Mouse (Mus musculus) midbrain, postnatal 0 days (tissue): Measurements from ENCODE around the gene Kif28. TPM values are rescaled to one million over a fixed set of nuclear protein-coding genes. Genes with fewer than 3 reads are reported as not detected.

Experiments used
- ATAC-seq: fragments of 200-750 bp; cut with Nextera tagmentation; 2 replicates; pipeline ENCODE4 v1.8.0; 2017; ENCODE audit warnings: moderate number of reproducible peaks, mild to moderate bottlenecking, moderate TSS enrichment, moderate library complexity; ENCODE audit not compliant: low FRiP score
- DNase-seq: peaks from one replicate; pipeline ENCODE4 v3.0.0-alpha.2; 2015; ENCODE audit warnings: low spot score
- H3K27ac ChIP-seq: fragments of 300-500 bp; sonication (generic); 2 replicates; pipeline ENCODE4 v1.5.1; 2014; ENCODE audit warnings: low read depth, mild to moderate bottlenecking, low read length, mixed read lengths
- H3K27me3 ChIP-seq: fragments of 300-500 bp; sonication (generic); 2 replicates; pipeline ENCODE4 v1.6.1; 2014; ENCODE audit warnings: low read length, control low read depth, mixed read lengths; ENCODE audit not compliant: insufficient read depth
- H3K36me3 ChIP-seq: fragments of 300-500 bp; sonication (generic); 2 replicates; pipeline ENCODE4 v1.6.1; 2014; ENCODE audit warnings: low read length, control low read depth, mixed read lengths; ENCODE audit not compliant: insufficient read depth
- H3K4me1 ChIP-seq: fragments of 300-500 bp; sonication (generic); 2 replicates; pipeline ENCODE4 v1.6.1; 2014; ENCODE audit warnings: mild to moderate bottlenecking, control low read depth, antibody characterized with exemption, low read length, mixed read lengths; ENCODE audit not compliant: insufficient read depth
- H3K4me2 ChIP-seq: fragments of 300-500 bp; sonication (generic); 2 replicates; pipeline ENCODE4 v1.6.1; 2014; ENCODE audit warnings: low read depth, mild to moderate bottlenecking, low read length, mixed read lengths; ENCODE audit not compliant: poor library complexity, severe bottlenecking
- H3K4me3 ChIP-seq: fragments of 300-500 bp; sonication (generic); 2 replicates; pipeline ENCODE4 v1.5.1; 2014; ENCODE audit warnings: low read depth, mild to moderate bottlenecking, low read length, moderate library complexity
- H3K9ac ChIP-seq: fragments of 300-500 bp; sonication (generic); replicated peaks from 2 replicates; pipeline ENCODE4 v1.6.1; 2014; ENCODE audit warnings: mild to moderate bottlenecking, low read length, moderate library complexity, mixed read lengths; ENCODE audit not compliant: poor library complexity, severe bottlenecking
- H3K9me3 ChIP-seq: fragments of 300-500 bp; sonication (generic); 2 replicates; pipeline ENCODE4 v1.6.1; 2016; ENCODE audit warnings: low read length, control low read depth
- CTCF ChIP-seq: IDR thresholded peaks from 2 replicates; pipeline ENCODE4 v1.5.1; 2016; ENCODE audit warnings: antibody characterized with exemption, mild to moderate bottlenecking
- WGBS: fragments of 180-500 bp; shearing (Covaris S2); extraction: QIAGEN DNeasy Blood & Tissue Kit; methylation state at CpG from one replicate; pipeline ENCODE4 v1.1.7; 2014; 5-methylcytosine and 5-hydroxymethylcytosine counted together
- polyA plus RNA-seq: library from polyadenylated mRNA; unstranded; fragments of >200 nt; fragmentation: Nextera tagmentation; extraction: Ambion mirVana; gene quantifications from 2 replicates; pipeline ENCODE4 v1.2.1, GENCODE M21; 2015
- total RNA-seq: library from RNA; depleted of rRNA; stranded (reverse); fragments of >200 nt; gene quantifications from 2 replicates; pipeline ENCODE4 v1.2.3, GENCODE M21; 2014

The Kif28 gene
- total and polyA plus RNA-seq, 2 experiments from 2014 or later: 0.22 TPM; not detected in 1

DNA sequence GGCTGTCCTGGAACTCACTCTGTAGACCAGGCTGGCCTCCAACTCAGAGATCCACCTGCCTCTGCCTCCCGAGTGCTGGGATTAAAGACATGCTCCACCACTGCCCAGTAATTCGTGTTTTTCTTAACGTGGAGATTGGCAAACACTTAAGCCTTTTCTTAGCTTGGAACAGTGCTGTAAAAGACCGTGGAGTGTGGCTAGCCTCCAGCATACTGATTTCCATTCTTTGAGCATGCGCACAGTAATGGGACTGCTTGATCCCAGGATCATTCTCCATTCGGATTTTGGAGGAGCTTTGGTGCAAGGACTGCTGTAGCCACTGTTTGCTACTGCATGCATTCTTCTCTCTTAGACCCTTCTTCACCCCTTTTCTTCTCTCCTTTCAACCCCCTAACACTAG lies 55.6 kb downstream of the Kif28 start:
- H3K4me3 ChIP-seq: no peak overlapping the region
- H3K27me3 ChIP-seq: no peaks in the 10 kb centered on the region
- no peak overlapping the region for H3K4me2 ChIP-seq
- TF ChIP-seq CTCF: no peak
- ATAC-seq: no peak
- no peak overlapping the region for H3K9ac ChIP-seq
- no peaks in the 10 kb centered on the region for H3K4me1 ChIP-seq
- no peaks in the 10 kb centered on the region for H3K9me3 ChIP-seq
- no peak overlapping the region for H3K27ac ChIP-seq
- peak; percentile 12 for DNase-seq
- H3K36me3 ChIP-seq: peaks cover 23% of the 10 kb centered on the region; the same call in 1 of the 2 replicates
- 56% methylated on average over 6 of the region's 6 CpGs for WGBS

GRCm38 (mm10) chr1:179688914-179689313 lies 56.2 kb downstream of the Kif28 start:
- DNase-seq: no peak
- Histone ChIP-seq H3K4me2 (no peak overlapping the region), H3K27ac (no peak overlapping the region), H3K4me1 (no peaks in the 10 kb centered on the region), H3K4me3 (no peak overlapping the region), H3K9me3 (no peaks in the 10 kb centered on the region), H3K27me3 (no peaks in the 10 kb centered on the region), H3K9ac (no peak overlapping the region), H3K36me3 (peaks cover 26% of the 10 kb centered on the region; the same call in 1 of the 2 replicates)
- TF ChIP-seq CTCF: no peak
- ATAC-seq: no peak
- WGBS: 71% methylated on average over 5 of the region's 5 CpGs

DNA sequence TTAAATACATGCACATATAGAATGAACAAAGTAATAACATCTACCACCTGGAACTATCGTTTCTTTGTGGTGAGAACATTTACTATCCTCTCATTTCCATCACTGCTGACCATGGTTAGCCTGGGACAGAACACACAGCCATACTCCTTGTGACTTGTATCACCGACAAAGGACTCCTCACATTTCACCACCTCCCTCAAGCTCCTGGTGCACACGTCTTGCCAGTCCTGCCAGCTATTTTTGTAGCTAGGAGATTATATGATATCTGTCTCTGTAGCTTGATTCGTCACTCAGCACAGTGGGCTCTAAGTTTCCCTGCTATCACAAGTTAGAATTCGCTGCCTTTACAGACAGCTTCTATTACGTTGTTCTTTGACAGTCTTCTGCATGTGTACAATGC lies 56.7 kb downstream of the Kif28 start:
- Histone ChIP-seq H3K27me3 (no peaks in the 10 kb centered on the region), H3K9me3 (no peaks in the 10 kb centered on the region), H3K36me3 (peaks cover 30% of the 10 kb centered on the region; the same call in 1 of the 2 replicates), H3K4me3 (no peak overlapping the region), H3K4me1 (no peaks in the 10 kb centered on the region), H3K27ac (no peak overlapping the region), H3K9ac (no peak overlapping the region), H3K4me2 (no peak overlapping the region)
- 87% methylated on average over 6 of the region's 6 CpGs for WGBS
- no peak for DNase-seq
- ATAC-seq: no peak
- no peak for TF ChIP-seq CTCF

DNA sequence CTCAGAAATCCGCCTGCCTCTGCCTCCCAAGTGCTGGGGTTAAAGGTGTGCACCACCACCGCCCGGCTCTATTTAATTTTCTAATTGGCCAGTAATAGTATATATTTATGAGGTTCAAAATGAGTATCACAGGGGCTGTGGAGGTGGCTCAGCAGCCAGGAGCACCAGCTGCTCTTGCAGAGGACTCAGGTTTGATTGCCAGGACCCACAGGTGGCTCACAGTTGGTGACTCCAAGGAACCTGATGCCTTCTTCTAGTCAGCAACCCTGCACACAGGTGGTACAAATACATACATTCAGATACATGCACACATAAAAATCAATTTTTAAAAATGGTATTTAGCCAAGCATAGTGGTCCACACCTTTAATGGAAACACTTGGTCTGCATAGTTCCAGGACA lies 57.1 kb downstream of the Kif28 start:
- ATAC-seq (no peak), DNase-seq (no peak)
- no peak overlapping the region for H3K9ac ChIP-seq
- H3K9me3 ChIP-seq: no peaks in the 10 kb centered on the region
- no peaks in the 10 kb centered on the region for H3K27me3 ChIP-seq
- TF ChIP-seq CTCF: no peak
- H3K36me3 ChIP-seq: peaks cover 34% of the 10 kb centered on the region
- no peak overlapping the region for H3K27ac ChIP-seq
- no peak overlapping the region for H3K4me2 ChIP-seq
- no peaks in the 10 kb centered on the region for H3K4me1 ChIP-seq
- H3K4me3 ChIP-seq: no peak overlapping the region
- 100% methylated on average over 3 of the region's 3 CpGs for WGBS

DNA sequence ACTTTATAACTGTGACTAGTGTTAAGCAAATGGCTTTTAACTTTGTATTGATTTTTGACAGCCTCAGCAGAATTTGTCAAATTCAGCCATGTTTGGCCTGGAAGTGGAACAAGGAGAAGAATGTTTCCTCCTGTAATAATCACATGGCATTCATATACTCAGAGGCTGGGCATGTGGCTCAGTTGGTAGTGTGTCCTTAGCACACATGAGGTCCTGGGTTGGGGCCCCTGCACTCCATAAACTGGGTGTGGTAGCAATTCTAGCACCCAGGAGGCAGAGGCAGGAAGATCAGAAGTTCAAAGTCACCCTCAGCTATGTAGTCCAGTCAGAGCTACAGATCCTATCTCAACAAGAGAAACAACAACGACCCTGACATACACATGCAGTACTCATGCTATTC lies 57.8 kb downstream of the Kif28 start:
- no peak overlapping the region for H3K9ac ChIP-seq
- WGBS: 88% methylated on average over 1 of the region's 1 CpGs
- ATAC-seq: no peak

DNA sequence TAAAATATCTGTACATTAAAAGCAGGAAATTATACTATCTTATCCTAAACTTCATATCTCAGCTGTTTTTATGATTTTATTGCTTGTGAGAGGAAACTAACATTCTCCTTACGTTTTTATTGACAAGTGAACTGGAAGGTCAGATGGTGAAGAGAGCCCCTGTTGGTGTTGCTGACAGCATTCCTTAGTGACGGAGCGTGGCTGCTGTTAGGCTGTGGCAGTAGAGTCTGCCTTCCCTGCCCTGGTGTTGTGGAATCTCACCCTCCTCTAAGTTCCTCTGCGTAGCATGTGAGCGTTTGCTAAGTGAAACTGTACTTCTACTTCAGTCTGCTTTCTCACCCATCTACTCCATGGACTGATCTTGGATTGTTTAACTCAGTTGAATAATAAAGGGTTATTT lies 58.3 kb downstream of the Kif28 start:
- peaks cover 43% of the 10 kb centered on the region for H3K36me3 ChIP-seq
- WGBS: 91% methylated on average over 5 of the region's 5 CpGs
- H3K9ac ChIP-seq: no peak overlapping the region
- DNase-seq (no peak), ATAC-seq (no peak)
- H3K27me3 ChIP-seq: no peaks in the 10 kb centered on the region
- H3K27ac ChIP-seq: no peak overlapping the region
- no peak for TF ChIP-seq CTCF
- H3K4me3 ChIP-seq: no peak overlapping the region
- H3K9me3 ChIP-seq: no peaks in the 10 kb centered on the region
- H3K4me1 ChIP-seq: no peaks in the 10 kb centered on the region
- no peak overlapping the region for H3K4me2 ChIP-seq

More for the DNA sequence above, 57.8 kb downstream of the Kif28 start:
- no peaks in the 10 kb centered on the region for H3K27me3 ChIP-seq
- no peak overlapping the region for H3K4me3 ChIP-seq
- no peak overlapping the region for H3K27ac ChIP-seq
- H3K36me3 ChIP-seq: peaks cover 38% of the 10 kb centered on the region
- no peaks in the 10 kb centered on the region for H3K9me3 ChIP-seq
- no peaks in the 10 kb centered on the region for H3K4me1 ChIP-seq
- no peak for DNase-seq
- TF ChIP-seq CTCF: no peak
- H3K4me2 ChIP-seq: no peak overlapping the region
